Mouse (Mus musculus) hindlimb bud, embryonic 11.5 days (tissue): ENCODE results near the gene Micu1.

Experiments
- DNase-seq: peaks from one replicate; pipeline ENCODE4 v3.0.0-alpha.2; 2012; ENCODE audit warnings: low read depth, low spot score; ENCODE audit errors: extremely low spot score

Gene Micu1

GRCm38 (mm10) chr10:59808677-59809076, 106.4 kb downstream of the Micu1 start:
- DNase-seq: no peak

GRCm38 (mm10) chr10:59809991-59810574, 107.8 kb downstream of the Micu1 start:
- no peak for DNase-seq

GRCm38 (mm10) chr10:59812939-59813338, 110.7 kb downstream of the Micu1 start:
- DNase-seq: no peak

GRCm38 (mm10) chr10:59813759-59814158, 111.5 kb downstream of the Micu1 start:
- no peak for DNase-seq

GRCm38 (mm10) chr10:59814505-59815155, 112.4 kb downstream of the Micu1 start:
- DNase-seq: no peak

- no peak for DNase-seq
These were observed 114.3 kb downstream of the Micu1 start for GRCm38 (mm10) chr10:59816569-59816968.

- no peak for DNase-seq
These were observed 115.3 kb downstream of the Micu1 start for GRCm38 (mm10) chr10:59817528-59817927.

- no peak for DNase-seq
These were observed 115.7 kb downstream of the Micu1 start for GRCm38 (mm10) chr10:59817991-59818390.

GRCm38 (mm10) chr10:59819146-59819545, 116.9 kb downstream of the Micu1 start:
- DNase-seq: no peak

- no peak for DNase-seq
These were observed 118.6 kb downstream of the Micu1 start for GRCm38 (mm10) chr10:59820886-59821285.

- no peak for DNase-seq
These were observed 119.2 kb downstream of the Micu1 start for GRCm38 (mm10) chr10:59821334-59822066.

GRCm38 (mm10) chr10:59822857-59823256, 120.6 kb downstream of the Micu1 start:
- DNase-seq: no peak

- no peak for DNase-seq
These were observed 123.0 kb downstream of the Micu1 start for GRCm38 (mm10) chr10:59825137-59825812.

- no peak for DNase-seq
These were observed 127.6 kb downstream of the Micu1 start for GRCm38 (mm10) chr10:59829886-59830285.

- no peak for DNase-seq
These were observed 129.7 kb downstream of the Micu1 start for GRCm38 (mm10) chr10:59831950-59832349.

GRCm38 (mm10) chr10:59835301-59836155, 133.3 kb downstream of the Micu1 start:
- DNase-seq: no peak

GRCm38 (mm10) chr10:59837490-59837889, 135.2 kb downstream of the Micu1 start:
- no peak for DNase-seq

GRCm38 (mm10) chr10:59841434-59841833, 139.2 kb downstream of the Micu1 start:
- DNase-seq: no peak

GRCm38 (mm10) chr10:59843125-59843524, 140.8 kb downstream of the Micu1 start:
- no peak for DNase-seq

GRCm38 (mm10) chr10:59844686-59845085, 142.4 kb downstream of the Micu1 start:
- no peak for DNase-seq

GRCm38 (mm10) chr10:59846416-59846815, 144.1 kb downstream of the Micu1 start:
- no peak for DNase-seq
